Mouse (Mus musculus): ENCODE data around the gene Pak6.

- TF ChIP-seq CTCF (IDR thresholded peaks at IDR 0.05; ENCODE audit: borderline replicate concordance, control insufficient read depth, extremely low read depth, insufficient read depth, low read length, poor library complexity) = peak; percentile 35; the same call in 1 of the 2 replicates
- no peak for TF ChIP-seq POLR2A (IDR thresholded peaks at IDR 0.05; ENCODE audit: control insufficient read depth, extremely low read depth, insufficient read depth, low read length, poor library complexity)
These were observed 83.1 kb downstream of the Pak6 start for GRCm38 (mm10) chr2:118745915-118746901.

All from thymus, adult 2 months (tissue).